Mouse (Mus musculus) liver, embryonic 16.5 days (tissue): Measurements from ENCODE around the gene Plpp2. TPM values are rescaled to one million over a fixed set of nuclear protein-coding genes. Genes with fewer than 3 reads are reported as not detected.

Experiments
- ATAC-seq: fragments of 200-750 bp; cut with Nextera tagmentation; 2 replicates; pipeline ENCODE4 v1.8.0; 2017; ENCODE audit warnings: low read depth, mild to moderate bottlenecking, moderate number of reproducible peaks, moderate library complexity
- H3K27ac ChIP-seq: fragments of 300-500 bp; sonication (generic); 2 replicates; pipeline ENCODE4 v1.5.1; 2014; ENCODE audit warnings: mild to moderate bottlenecking, low read length
- H3K27me3 ChIP-seq: fragments of 300-500 bp; sonication (generic); 2 replicates; pipeline ENCODE4 v1.6.1; 2014; ENCODE audit warnings: low read depth, low read length, mixed read lengths; ENCODE audit not compliant: control insufficient read depth, insufficient read depth
- H3K36me3 ChIP-seq: fragments of 300-500 bp; sonication (generic); 2 replicates; pipeline ENCODE4 v1.6.1; 2014; ENCODE audit warnings: mild to moderate bottlenecking; ENCODE audit not compliant: control insufficient read depth, insufficient read depth
- H3K4me1 ChIP-seq: fragments of 300-500 bp; sonication (generic); 2 replicates; pipeline ENCODE4 v1.6.1; 2014; ENCODE audit warnings: low read depth, low read length, mixed read lengths; ENCODE audit not compliant: control insufficient read depth
- H3K4me2 ChIP-seq: fragments of 300-500 bp; sonication (generic); 2 replicates; pipeline ENCODE4 v1.6.1; 2014; ENCODE audit warnings: low read depth, low read length, mixed read lengths
- H3K4me3 ChIP-seq: fragments of 300-500 bp; sonication (generic); 2 replicates; pipeline ENCODE4 v1.5.1; 2014; ENCODE audit warnings: low read depth, mild to moderate bottlenecking, low read length
- H3K9ac ChIP-seq: fragments of 300-500 bp; sonication (generic); 2 replicates; pipeline ENCODE4 v1.6.1; 2014; ENCODE audit warnings: low read depth, low read length
- H3K9me3 ChIP-seq: fragments of 300-500 bp; sonication (generic); replicated peaks from 2 replicates; pipeline ENCODE4 v1.6.1; 2016; ENCODE audit warnings: low read length; ENCODE audit not compliant: control insufficient read depth
- WGBS: fragments of 180-500 bp; shearing (Covaris S2); extraction: QIAGEN DNeasy Blood & Tissue Kit; methylation state at CpG from one replicate; pipeline ENCODE4 v1.1.7; 2014; ENCODE audit not compliant: insufficient replicate concordance; 5-methylcytosine and 5-hydroxymethylcytosine counted together
- polyA plus RNA-seq: library from polyadenylated mRNA; unstranded; fragments of >200 nt; fragmentation: Nextera tagmentation; extraction: Ambion mirVana; gene quantifications from 2 replicates; pipeline ENCODE4 v1.2.1, GENCODE M21; 2015

The Plpp2 gene
- polyA plus RNA-seq, 1 experiment from 2014 or later, result 26.0 TPM

DNA sequence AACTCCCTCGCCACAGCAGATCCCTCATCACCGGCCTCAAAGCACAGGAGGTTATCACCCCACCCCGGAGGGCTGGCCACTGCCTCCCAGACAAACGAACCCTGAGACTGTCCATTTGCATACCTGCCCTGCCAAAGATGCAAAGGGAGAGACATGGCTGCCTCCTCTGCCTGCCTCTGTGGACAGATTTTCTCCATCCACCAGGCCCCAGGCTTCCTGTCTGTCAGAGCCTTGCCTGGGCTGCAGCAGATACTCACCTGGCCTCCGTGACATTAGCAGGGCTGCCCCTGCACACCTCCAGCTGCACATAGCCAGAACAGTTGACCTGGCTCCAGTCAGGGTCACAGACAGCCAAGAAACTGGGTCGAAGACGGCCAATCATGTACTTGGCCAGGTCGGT lies 3.4 kb downstream of the Plpp2 start:
- Histone ChIP-seq H3K9ac (no peak overlapping the region), H3K27ac (no peak overlapping the region), H3K4me2 (no peak overlapping the region), H3K27me3 (0 out of 2 replicates have a peak, but pooled peaks cover 2% of the 10 kb centered on the region), H3K4me3 (no peak overlapping the region), H3K36me3 (no peaks in the 10 kb centered on the region), H3K9me3 (no peaks in the 10 kb centered on the region), H3K4me1 (peaks cover 9% of the 10 kb centered on the region)
- WGBS, result 59% methylated on average over 8 of the region's 8 CpGs
- ATAC-seq, result no peak

DNA sequence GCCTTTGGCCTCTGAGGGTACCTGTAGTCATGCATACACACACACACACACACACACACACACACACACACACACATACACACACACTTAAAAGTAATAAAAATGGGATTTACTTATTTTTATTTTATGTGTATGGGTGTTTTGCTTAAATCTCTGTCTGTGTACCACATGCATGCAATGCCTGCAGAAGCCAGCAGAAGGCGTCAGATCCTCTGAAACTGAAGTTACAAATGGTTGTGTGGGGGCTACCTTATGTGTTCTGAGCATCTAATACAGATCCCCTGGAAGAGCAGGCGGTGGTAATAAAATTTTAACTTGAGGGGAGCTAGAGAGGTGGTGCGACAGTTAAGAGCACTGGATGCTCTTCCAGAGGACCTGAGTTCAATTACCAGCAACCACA lies 5.5 kb downstream of the Plpp2 start:
- no peaks in the 10 kb centered on the region; the same call in 1 of the 2 replicates for H3K4me1 ChIP-seq

DNA sequence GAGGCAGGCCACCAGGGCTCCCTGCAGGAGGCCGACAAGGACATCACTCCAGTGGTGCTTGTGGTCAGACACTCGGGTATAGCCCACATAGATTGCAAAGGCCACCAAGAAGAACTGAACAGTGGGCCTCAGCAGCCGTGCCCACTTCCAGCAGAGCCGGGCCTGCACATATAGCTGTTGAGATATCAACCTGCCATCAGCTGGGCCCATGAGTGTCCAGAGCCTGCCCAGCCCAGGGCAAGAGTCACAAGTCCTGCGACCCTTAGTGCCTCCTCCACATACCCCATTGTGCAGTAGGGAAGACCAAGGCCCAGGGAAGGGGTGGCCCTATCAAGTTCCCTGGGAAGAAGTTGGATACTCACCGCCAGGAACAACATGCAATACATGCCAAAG lies 6.1 kb downstream of the Plpp2 start:
- Histone ChIP-seq H3K36me3 (no peaks in the 10 kb centered on the region), H3K9ac (no peak overlapping the region), H3K4me1 (no peaks in the 10 kb centered on the region; the same call in 1 of the 2 replicates), H3K4me3 (no peak overlapping the region), H3K27me3 (no peaks in the 10 kb centered on the region), H3K4me2 (no peak overlapping the region), H3K27ac (no peak overlapping the region), H3K9me3 (no peaks in the 10 kb centered on the region)
- ATAC-seq, result no peak
- WGBS, result 61% methylated on average over 6 of the region's 6 CpGs

More for the DNA sequence above, 5.5 kb downstream of the Plpp2 start:
- Histone ChIP-seq H3K9me3 (no peaks in the 10 kb centered on the region), H3K27ac (no peak overlapping the region), H3K36me3 (no peaks in the 10 kb centered on the region), H3K4me3 (no peak overlapping the region), H3K9ac (no peak overlapping the region), H3K27me3 (no peaks in the 10 kb centered on the region), H3K4me2 (no peak overlapping the region)
- 65% methylated on average over 3 of the region's 3 CpGs for WGBS
- ATAC-seq, result no peak

DNA sequence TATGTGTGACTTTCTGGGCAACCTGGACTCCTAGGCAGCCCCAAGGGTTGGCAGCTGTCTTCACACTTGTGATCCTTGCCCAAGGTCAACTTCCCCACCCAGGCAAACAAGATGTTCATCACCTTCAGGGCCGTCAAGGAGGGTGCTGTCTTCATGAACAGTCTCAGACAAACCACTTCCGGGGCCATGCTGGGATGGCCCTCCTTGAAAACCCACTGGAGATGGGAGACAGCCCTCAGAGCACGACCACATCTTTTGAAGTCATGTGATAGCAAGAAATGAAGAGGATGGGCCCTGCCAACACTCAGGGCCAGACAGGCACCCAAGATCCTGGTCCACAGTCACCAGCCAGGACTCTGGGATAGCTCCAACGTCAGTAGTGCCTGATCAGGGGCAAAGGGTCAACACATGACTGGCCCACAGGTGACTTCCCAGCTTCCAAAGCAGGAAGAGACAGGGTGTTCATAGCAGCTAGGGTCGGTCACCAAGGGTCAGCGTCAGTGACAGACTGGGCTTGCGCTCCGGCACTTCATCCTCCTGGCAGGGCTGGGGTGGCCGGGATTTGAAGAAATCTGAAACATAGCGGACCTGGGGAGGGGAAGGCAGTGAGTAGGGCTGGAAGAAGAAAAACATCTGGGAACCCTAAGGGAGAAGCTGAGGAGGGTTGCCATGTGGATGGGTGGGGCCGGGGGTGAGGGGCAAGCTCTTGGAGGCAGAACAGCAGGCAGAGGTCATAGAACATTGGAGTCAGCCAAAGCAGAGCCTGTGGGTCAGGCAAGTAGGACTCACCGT lies 6.7 kb downstream of the Plpp2 start:
- H3K4me2 ChIP-seq, result no peak overlapping the region
- no peaks in the 10 kb centered on the region; the same call in 1 of the 2 replicates for H3K4me1 ChIP-seq
- 71% methylated on average over 12 of the region's 12 CpGs for WGBS
- ATAC-seq, result no peak
- H3K27ac ChIP-seq, result no peak overlapping the region
- H3K9me3 ChIP-seq, result no peaks in the 10 kb centered on the region
- H3K4me3 ChIP-seq, result no peak overlapping the region
- H3K36me3 ChIP-seq, result no peaks in the 10 kb centered on the region
- no peak overlapping the region for H3K9ac ChIP-seq
- no peaks in the 10 kb centered on the region for H3K27me3 ChIP-seq

DNA sequence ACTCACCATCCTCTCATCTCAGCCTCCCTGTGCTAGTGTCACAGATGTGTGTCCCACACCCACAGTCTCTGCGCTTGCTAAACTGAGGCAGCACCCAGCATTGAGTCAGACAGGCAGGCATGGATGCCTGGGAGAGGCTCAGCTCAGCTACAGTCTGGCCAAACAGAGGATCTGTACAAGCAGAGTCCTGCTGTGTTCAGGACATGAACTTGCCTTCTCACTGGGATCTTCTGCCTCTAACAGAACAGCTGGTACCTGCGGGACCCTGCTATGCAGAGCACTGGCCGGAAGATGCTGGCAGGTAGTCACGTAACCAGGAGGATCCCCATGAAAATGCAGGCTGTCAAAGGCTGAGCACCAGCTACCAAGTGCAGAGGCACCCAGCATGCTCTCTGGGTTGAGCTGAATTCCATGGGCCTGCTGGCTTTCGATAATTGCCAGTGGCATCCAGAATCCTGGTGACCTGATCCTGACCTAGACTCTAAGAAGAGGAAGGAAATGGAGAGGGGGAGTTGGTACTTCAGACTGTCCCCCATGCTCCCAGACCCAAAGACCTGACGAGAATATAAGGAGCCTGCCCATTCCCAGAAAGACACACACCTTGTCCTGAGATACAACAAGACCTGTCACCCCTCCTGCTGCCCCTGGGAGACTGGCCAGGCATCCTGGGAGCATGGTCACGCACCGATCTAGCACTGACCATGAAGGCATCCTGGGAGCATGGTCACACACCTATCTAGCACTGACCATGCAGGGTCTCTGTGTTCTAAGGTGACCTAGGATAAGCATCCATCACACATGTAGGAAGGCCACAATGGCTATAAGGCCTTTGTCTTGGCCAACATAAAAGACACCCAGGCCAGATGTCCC lies 7.9 kb downstream of the Plpp2 start:
- ATAC-seq, result no peak
- no peaks in the 10 kb centered on the region; the same call in 1 of the 2 replicates for H3K4me1 ChIP-seq
- 73% methylated on average over 8 of the region's 8 CpGs for WGBS

DNA sequence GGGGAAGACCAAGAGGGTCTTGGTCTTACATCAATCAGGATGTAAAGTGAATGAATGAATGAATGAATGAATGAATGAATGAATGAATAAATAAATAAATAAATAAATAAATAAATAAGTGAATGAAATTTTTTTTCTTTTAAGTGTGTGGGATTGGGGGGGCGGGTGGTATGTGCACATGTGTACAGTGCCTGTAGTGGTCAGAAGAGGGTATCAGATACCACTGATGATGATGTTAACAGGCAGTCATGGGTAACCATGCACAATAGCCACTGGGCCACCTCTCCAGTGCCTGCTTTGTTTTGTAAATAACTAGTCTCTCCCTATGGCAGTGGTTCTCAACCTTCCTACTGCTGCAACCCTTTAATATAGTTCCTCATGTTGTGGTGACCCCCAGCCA lies 9.2 kb downstream of the Plpp2 start:
- Histone ChIP-seq H3K9ac (no peak overlapping the region), H3K9me3 (no peaks in the 10 kb centered on the region), H3K4me1 (no peaks in the 10 kb centered on the region), H3K27ac (no peak overlapping the region), H3K27me3 (no peaks in the 10 kb centered on the region), H3K4me2 (no peak overlapping the region), H3K4me3 (no peak overlapping the region), H3K36me3 (no peaks in the 10 kb centered on the region)
- WGBS, result 79% methylated on average over 1 of the region's 1 CpGs
- ATAC-seq, result no peak

More for the DNA sequence above, 7.9 kb downstream of the Plpp2 start:
- no peak overlapping the region for H3K4me2 ChIP-seq
- no peaks in the 10 kb centered on the region for H3K9me3 ChIP-seq
- no peak overlapping the region for H3K9ac ChIP-seq
- H3K36me3 ChIP-seq, result no peaks in the 10 kb centered on the region
- no peaks in the 10 kb centered on the region for H3K27me3 ChIP-seq
- H3K27ac ChIP-seq, result no peak overlapping the region
- no peak overlapping the region for H3K4me3 ChIP-seq

DNA sequence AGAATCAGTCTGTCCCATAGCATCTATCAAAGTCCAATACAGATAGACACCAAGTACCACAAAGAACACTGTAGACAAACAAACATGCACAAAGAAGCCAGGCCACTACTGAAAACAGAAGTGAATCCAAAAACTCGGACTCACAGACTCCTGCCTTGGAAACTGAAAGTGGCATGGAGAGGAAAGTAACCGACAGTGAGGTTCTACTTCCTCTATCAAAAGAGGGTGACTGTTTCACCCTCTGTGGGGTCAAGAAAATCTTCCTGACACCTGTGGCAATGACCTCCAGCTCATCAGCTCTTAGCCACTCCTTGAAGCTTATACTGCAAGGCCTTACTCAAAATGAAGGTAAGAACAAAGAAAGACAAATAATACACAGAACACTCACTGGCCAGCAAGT lies 26.9 kb downstream of the Plpp2 start:
- H3K27me3 ChIP-seq, result no peaks in the 10 kb centered on the region
- WGBS, result 28% methylated on average over 2 of the region's 2 CpGs
- ATAC-seq, result no peak
- H3K4me2 ChIP-seq, result no peak overlapping the region
- H3K9me3 ChIP-seq, result no peaks in the 10 kb centered on the region
- no peak overlapping the region for H3K9ac ChIP-seq
- no peak overlapping the region for H3K27ac ChIP-seq
- no peaks in the 10 kb centered on the region for H3K4me1 ChIP-seq
- H3K36me3 ChIP-seq, result no peaks in the 10 kb centered on the region
- H3K4me3 ChIP-seq, result no peak overlapping the region

DNA sequence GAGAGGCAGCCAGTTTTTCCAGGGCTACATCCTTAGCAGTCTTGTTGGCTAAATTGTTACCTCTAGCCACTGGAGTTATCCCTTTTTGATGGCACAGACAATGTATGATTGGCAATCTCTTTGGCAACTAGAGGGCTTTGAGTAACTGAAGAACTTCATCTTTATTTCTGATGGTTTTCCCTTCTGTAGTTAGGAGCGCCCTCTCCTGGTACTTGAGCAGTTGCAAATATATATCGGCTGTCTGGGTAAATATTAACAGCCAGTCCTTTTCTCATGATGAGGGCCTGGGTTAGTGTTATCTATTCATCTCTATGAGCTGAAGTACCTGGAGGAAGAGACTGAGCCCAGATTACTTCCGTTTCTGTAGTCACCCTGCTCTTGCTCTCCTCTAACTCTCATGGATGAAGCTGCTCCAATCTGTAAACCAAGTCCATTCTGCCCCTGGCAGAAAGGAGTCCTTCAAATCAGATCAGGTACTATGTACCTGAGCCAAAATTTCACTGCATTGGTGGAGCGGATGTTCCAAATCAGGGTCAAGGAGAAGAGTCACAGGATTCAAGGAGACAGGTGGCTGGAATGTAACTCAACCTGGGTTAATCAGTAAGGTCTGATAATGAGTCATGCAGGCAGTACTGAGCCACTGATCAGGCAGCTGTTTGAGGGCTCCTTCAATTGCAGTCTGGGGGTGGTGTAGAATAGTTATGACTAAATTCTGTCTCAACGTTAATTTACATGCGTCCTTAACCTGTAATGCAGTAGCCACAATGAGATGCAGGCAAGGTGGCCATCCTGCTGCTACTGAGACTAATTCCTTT lies 30.6 kb downstream of the Plpp2 start:
- no peak overlapping the region for H3K9ac ChIP-seq
- WGBS, result 47% methylated on average over 6 of the region's 6 CpGs
- ATAC-seq, result no peak
- H3K36me3 ChIP-seq, result no peaks in the 10 kb centered on the region
- no peak overlapping the region for H3K4me3 ChIP-seq
- no peak overlapping the region for H3K4me2 ChIP-seq
- no peaks in the 10 kb centered on the region for H3K4me1 ChIP-seq
- H3K9me3 ChIP-seq, result no peaks in the 10 kb centered on the region
- H3K27me3 ChIP-seq, result no peaks in the 10 kb centered on the region
- H3K27ac ChIP-seq, result no peak overlapping the region
